Mouse (Mus musculus) embryonic facial prominence, embryonic 13.5 days (tissue): Measurements from ENCODE around the gene Tbp. TPM values are rescaled to one million over a fixed set of nuclear protein-coding genes. Genes with fewer than 3 reads are reported as not detected.

Experiments used
- ATAC-seq: fragments of 200-750 bp; cut with Nextera tagmentation; 2 replicates; pipeline ENCODE4 v1.8.0; 2017; ENCODE audit warnings: low read depth; ENCODE audit not compliant: insufficient number of reproducible peaks, insufficient read depth, low FRiP score, low TSS enrichment
- H3K27ac ChIP-seq: fragments of 300-500 bp; sonication (generic); 2 replicates; pipeline ENCODE4 v1.5.1; 2015; ENCODE audit warnings: moderate library complexity, mild to moderate bottlenecking, inconsistent platforms
- H3K27me3 ChIP-seq: fragments of 300-500 bp; sonication (generic); 2 replicates; pipeline ENCODE4 v1.6.1; 2015; ENCODE audit warnings: mild to moderate bottlenecking, inconsistent platforms
- H3K36me3 ChIP-seq: fragments of 300-500 bp; sonication (generic); 2 replicates; pipeline ENCODE4 v1.6.1; 2015; ENCODE audit warnings: mild to moderate bottlenecking, inconsistent platforms
- H3K4me1 ChIP-seq: fragments of 300-500 bp; sonication (generic); 2 replicates; pipeline ENCODE4 v1.6.1; 2015; ENCODE audit warnings: inconsistent platforms
- H3K4me2 ChIP-seq: fragments of 300-500 bp; sonication (generic); 2 replicates; pipeline ENCODE4 v1.6.1; 2015; ENCODE audit warnings: moderate library complexity, mild to moderate bottlenecking, inconsistent platforms
- H3K4me3 ChIP-seq: fragments of 300-500 bp; sonication (generic); 2 replicates; pipeline ENCODE4 v1.5.1; 2015; ENCODE audit warnings: mild to moderate bottlenecking, inconsistent platforms
- H3K9ac ChIP-seq: fragments of 300-500 bp; sonication (generic); 2 replicates; pipeline ENCODE4 v1.6.1; 2015; ENCODE audit warnings: mild to moderate bottlenecking, inconsistent platforms
- H3K9me3 ChIP-seq: fragments of 300-500 bp; sonication (generic); 2 replicates; pipeline ENCODE4 v1.6.1; 2016; ENCODE audit warnings: inconsistent platforms
- WGBS: fragments of 180-500 bp; shearing (Covaris S2); methylation state at CpG from one replicate; pipeline ENCODE4 v1.1.7; 2015; ENCODE audit warnings: mixed read lengths; 5-methylcytosine and 5-hydroxymethylcytosine counted together
- polyA plus RNA-seq: library from polyadenylated mRNA; unstranded; fragments of >200 nt; fragmentation: Nextera tagmentation; extraction: Ambion mirVana; gene quantifications from 2 replicates; pipeline ENCODE4 v1.2.1, GENCODE M21; 2015

The Tbp gene
- polyA plus RNA-seq, 1 experiment from 2014 or later, result 52.1 TPM

DNA sequence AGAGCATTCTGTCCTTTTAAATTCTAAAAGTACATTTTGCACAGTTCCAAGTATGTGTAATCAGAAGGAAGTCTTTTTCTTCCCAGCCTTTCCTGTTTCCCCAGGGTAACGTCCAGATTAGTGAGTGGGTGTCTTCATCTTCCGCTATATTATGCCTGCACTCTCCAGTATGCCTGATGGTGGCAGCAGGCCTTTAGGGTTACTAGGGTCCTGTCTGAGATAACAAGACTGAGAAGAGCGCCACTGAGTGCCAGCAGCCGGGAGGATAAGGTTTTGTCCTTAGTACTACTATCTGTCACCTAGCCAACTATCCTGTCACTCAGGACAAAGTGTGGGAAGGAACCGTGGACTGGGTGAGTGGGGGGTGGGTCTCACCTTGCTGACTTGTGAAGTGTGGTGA, 18.1 kb downstream of the Tbp start:
- WGBS, result 77% methylated on average over 5 of the region's 5 CpGs
- no peaks in the 10 kb centered on the region for H3K4me1 ChIP-seq

GRCm38 (mm10) chr17:15518186-15518585, 18.5 kb downstream of the Tbp start:
- 92% methylated on average over 5 of the region's 5 CpGs for WGBS
- Histone ChIP-seq H3K4me1 (no peaks in the 10 kb centered on the region), H3K36me3 (peaks cover 93% of the 10 kb centered on the region), H3K27me3 (no peaks in the 10 kb centered on the region), H3K4me2 (no peak overlapping the region), H3K27ac (no peak overlapping the region), H3K9me3 (no peaks in the 10 kb centered on the region), H3K9ac (no peak overlapping the region), H3K4me3 (no peak overlapping the region)
- ATAC-seq, result no peak

More for the DNA sequence above, 18.1 kb downstream of the Tbp start:
- no peak overlapping the region for H3K27ac ChIP-seq
- no peaks in the 10 kb centered on the region for H3K9me3 ChIP-seq
- H3K4me3 ChIP-seq, result no peak overlapping the region
- H3K4me2 ChIP-seq, result no peak overlapping the region
- H3K9ac ChIP-seq, result no peak overlapping the region
- H3K36me3 ChIP-seq, result peaks cover 94% of the 10 kb centered on the region
- H3K27me3 ChIP-seq, result no peaks in the 10 kb centered on the region
- ATAC-seq, result no peak

DNA sequence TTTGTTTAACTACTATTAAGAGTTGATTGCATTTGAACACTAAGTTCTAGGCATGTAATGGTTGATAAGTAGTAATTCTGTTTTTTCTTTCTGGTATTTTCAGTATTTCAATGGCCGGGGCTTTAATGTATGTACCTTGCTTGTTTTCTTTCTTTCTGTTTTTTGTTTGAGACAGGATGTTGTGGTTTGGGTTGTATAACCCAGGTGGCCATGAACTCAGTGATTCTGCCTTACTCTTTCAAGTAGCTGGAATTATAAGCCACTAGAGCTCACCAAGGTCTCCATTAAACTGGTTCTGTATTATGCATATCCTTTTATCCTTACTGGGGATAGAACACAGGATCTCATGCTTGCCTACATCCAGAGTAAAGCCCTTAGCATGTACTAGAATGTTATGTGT, 19.1 kb downstream of the Tbp start:
- no peak for ATAC-seq
- no peaks in the 10 kb centered on the region for H3K27me3 ChIP-seq
- no peak overlapping the region for H3K9ac ChIP-seq
- peaks cover 91% of the 10 kb centered on the region for H3K36me3 ChIP-seq
- H3K27ac ChIP-seq, result no peak overlapping the region
- WGBS, result 100% methylated on average over 1 of the region's 1 CpGs
- H3K9me3 ChIP-seq, result no peaks in the 10 kb centered on the region
- H3K4me3 ChIP-seq, result no peak overlapping the region
- no peaks in the 10 kb centered on the region for H3K4me1 ChIP-seq
- no peak overlapping the region for H3K4me2 ChIP-seq

- Histone ChIP-seq H3K36me3 (peaks cover 37% of the 10 kb centered on the region), H3K27me3 (no peaks in the 10 kb centered on the region), H3K9me3 (no peaks in the 10 kb centered on the region), H3K4me1 (peaks cover 10% of the 10 kb centered on the region), H3K4me2 (peak overlapping the region; percentile 68), H3K9ac (peak overlapping the region; percentile 79), H3K4me3 (peak overlapping the region; percentile 74), H3K27ac (no peak overlapping the region; the same call in 1 of the 2 replicates)
- 9% methylated on average over 10 of the region's 10 CpGs for WGBS
- no peak for ATAC-seq
These were observed 26.6 kb downstream of the Tbp start for GRCm38 (mm10) chr17:15526304-15526703.

DNA sequence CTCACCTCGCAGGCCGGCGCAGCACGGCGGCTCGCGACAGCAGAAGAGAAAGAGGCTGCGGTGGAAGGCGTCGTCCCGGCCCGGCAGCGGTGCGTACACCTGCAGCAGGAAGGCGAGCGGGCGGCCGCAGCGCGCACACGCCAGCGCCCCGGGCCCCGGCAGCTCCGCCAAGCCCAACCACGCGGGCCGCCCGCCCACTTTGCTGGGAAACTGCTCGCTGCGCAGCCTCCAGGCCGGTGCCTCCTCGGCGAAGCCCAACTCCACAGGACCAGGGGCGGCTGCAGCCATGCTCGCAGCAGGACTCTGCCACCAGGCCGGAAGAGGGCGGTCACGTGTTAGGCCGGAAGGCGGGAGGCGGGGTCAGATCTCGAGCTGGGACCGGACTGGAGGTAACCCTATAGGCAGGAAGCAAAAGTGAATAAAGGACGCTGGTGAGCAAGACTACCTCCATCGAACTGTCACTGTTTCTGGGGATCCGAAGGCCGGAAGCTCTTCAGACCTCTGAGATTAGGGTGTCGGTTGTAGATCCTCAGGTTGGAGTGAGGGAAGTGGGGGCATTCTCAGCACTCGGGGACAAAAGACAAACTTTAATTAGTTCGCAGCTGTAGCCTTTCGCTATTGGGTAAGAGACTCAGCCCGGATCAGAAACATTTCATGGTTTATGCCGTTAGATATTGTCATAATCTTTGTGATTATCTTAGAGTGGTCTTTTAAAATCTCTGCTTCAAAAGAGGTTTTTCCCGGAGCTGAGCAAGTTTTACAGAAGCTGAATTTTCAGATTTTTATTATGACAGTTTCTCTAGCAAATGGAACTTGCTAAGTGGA, 27.5 kb downstream of the Tbp start, which contains the start of gene Pdcd2:
Gene Pdcd2, minus strand, starts transcription at position 316 of the 825 bp plus-strand sequence.
- peak; percentile 97 for ATAC-seq
- Histone ChIP-seq H3K9ac (peak within 1 kb of the TSS; percentile 79), H3K4me1 (peaks cover 10% of the 10 kb centered on the region), H3K27ac (peak within 1 kb of the TSS; percentile 82), H3K36me3 (peaks cover 28% of the 10 kb centered on the region), H3K9me3 (no peaks in the 10 kb centered on the region), H3K27me3 (no peaks in the 10 kb centered on the region), H3K4me3 (peak within 1 kb of the TSS; percentile 74), H3K4me2 (peak within 1 kb of the TSS; percentile 68)
- WGBS, result under 1% methylated on average over 55 of the region's 55 CpGs

DNA sequence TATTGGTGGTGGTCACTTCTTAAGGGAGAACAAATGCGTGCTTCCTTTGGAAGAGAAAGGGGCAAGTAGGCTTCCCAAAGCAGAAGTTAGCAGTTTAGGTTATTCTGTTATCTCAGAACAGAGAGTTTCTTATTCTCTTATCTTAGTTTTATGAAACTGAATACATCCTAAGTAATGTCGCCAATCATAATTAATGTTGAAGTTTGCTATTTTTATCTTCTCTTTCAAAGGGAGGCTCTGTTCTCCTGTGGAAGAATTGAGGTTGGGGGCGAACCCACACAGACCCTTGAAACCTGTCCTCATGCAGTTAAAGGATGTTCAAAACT, 28.1 kb downstream of the Tbp start:
- 57% methylated on average over 3 of the region's 3 CpGs for WGBS
- Histone ChIP-seq H3K4me1 (peaks cover 10% of the 10 kb centered on the region), H3K9me3 (no peaks in the 10 kb centered on the region), H3K4me3 (peak overlapping the region; percentile 74), H3K27me3 (no peaks in the 10 kb centered on the region), H3K36me3 (peaks cover 23% of the 10 kb centered on the region), H3K4me2 (peak overlapping the region; percentile 68), H3K27ac (peak overlapping the region; percentile 82; the same call in 1 of the 2 replicates), H3K9ac (peak overlapping the region; percentile 79)
- ATAC-seq, result no peak

DNA sequence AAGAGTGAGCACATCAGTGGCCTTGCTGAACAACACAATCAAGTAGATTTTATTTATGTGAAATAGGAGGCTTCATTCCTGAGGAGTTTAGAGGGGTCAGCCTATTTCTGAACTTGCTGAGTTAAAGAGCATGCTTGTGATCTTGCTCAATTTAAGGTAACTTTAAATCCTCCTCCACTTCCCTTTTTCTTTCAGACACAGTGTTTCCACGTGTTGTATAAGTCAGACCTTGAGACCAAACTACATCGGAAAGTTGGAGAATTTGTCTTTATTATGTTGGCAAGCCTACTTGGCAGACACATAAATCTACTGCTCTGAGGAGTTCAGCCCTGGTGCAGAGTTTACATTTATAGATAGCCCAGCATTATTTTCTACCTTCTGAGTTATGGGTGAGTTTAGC, 29.2 kb downstream of the Tbp start:
- Histone ChIP-seq H3K27me3 (no peaks in the 10 kb centered on the region), H3K9me3 (peaks cover 7% of the 10 kb centered on the region; the same call in 1 of the 2 replicates), H3K4me1 (peaks cover 10% of the 10 kb centered on the region), H3K4me2 (no peak overlapping the region), H3K27ac (no peak overlapping the region), H3K9ac (no peak overlapping the region), H3K36me3 (peaks cover 17% of the 10 kb centered on the region), H3K4me3 (no peak overlapping the region)
- ATAC-seq, result no peak
- WGBS, result 85% methylated on average over 2 of the region's 2 CpGs

GRCm38 (mm10) chr17:15530141-15530540, 30.5 kb downstream of the Tbp start:
- WGBS, result 8% methylated on average over 5 of the region's 5 CpGs
- ATAC-seq, result no peak

GRCm38 (mm10) chr17:15535162-15535800, 35.6 kb downstream of the Tbp start:
- no peaks in the 10 kb centered on the region for H3K4me1 ChIP-seq

More at GRCm38 (mm10) chr17:15530141-15530540, 30.5 kb downstream of the Tbp start:
- Histone ChIP-seq H3K27me3 (peaks cover 3% of the 10 kb centered on the region), H3K27ac (no peak overlapping the region), H3K9ac (no peak overlapping the region), H3K4me1 (peaks cover 10% of the 10 kb centered on the region), H3K4me2 (no peak overlapping the region), H3K4me3 (no peak overlapping the region), H3K9me3 (peaks cover 7% of the 10 kb centered on the region; the same call in 1 of the 2 replicates), H3K36me3 (peaks cover 5% of the 10 kb centered on the region; the same call in 1 of the 2 replicates)

GRCm38 (mm10) chr17:15535943-15536342, 36.3 kb downstream of the Tbp start:
- no peaks in the 10 kb centered on the region for H3K4me1 ChIP-seq
- H3K9me3 ChIP-seq, result peaks cover 7% of the 10 kb centered on the region; the same call in 1 of the 2 replicates
- H3K36me3 ChIP-seq, result no peaks in the 10 kb centered on the region
- no peak for ATAC-seq
- H3K4me3 ChIP-seq, result peak overlapping the region; percentile 52
- H3K4me2 ChIP-seq, result peak overlapping the region; percentile 93
- peak overlapping the region; percentile 72; the same call in 1 of the 2 replicates for H3K9ac ChIP-seq
- peaks cover 28% of the 10 kb centered on the region for H3K27me3 ChIP-seq
- no peak overlapping the region for H3K27ac ChIP-seq
- 18% methylated on average over 8 of the region's 8 CpGs for WGBS

More at GRCm38 (mm10) chr17:15535162-15535800, 35.6 kb downstream of the Tbp start:
- Histone ChIP-seq H3K27me3 (peaks cover 27% of the 10 kb centered on the region), H3K9ac (no peak overlapping the region), H3K4me3 (no peak overlapping the region), H3K27ac (no peak overlapping the region), H3K9me3 (peaks cover 7% of the 10 kb centered on the region; the same call in 1 of the 2 replicates), H3K4me2 (peak overlapping the region; percentile 93; the same call in 1 of the 2 replicates), H3K36me3 (no peaks in the 10 kb centered on the region)
- no peak for ATAC-seq
- WGBS, result 70% methylated on average over 11 of the region's 11 CpGs

GRCm38 (mm10) chr17:15536457-15536904, 36.8 kb downstream of the Tbp start:
- Histone ChIP-seq H3K9ac (peak overlapping the region; percentile 72), H3K4me1 (no peaks in the 10 kb centered on the region), H3K27me3 (peaks cover 28% of the 10 kb centered on the region), H3K27ac (no peak overlapping the region), H3K4me2 (peak overlapping the region; percentile 93), H3K36me3 (no peaks in the 10 kb centered on the region), H3K9me3 (peaks cover 7% of the 10 kb centered on the region; the same call in 1 of the 2 replicates), H3K4me3 (peak overlapping the region; percentile 52)
- no peak for ATAC-seq
- WGBS, result under 1% methylated on average over 33 of the region's 33 CpGs
